Mouse (Mus musculus) urinary bladder, postnatal 10 days (tissue): ENCODE results near the gene Tomm40l.

Experiments
- DNase-seq: peaks from one replicate; pipeline ENCODE4 v3.0.0; 2022; ENCODE audit warnings: low spot score

Gene Tomm40l

GRCm38 (mm10) chr1:171222238-171223155, at the start of gene Tomm40l:
Gene Tomm40l (minus strand): TSS chr1:171222514.
- peak; percentile 40 for DNase-seq

DNA sequence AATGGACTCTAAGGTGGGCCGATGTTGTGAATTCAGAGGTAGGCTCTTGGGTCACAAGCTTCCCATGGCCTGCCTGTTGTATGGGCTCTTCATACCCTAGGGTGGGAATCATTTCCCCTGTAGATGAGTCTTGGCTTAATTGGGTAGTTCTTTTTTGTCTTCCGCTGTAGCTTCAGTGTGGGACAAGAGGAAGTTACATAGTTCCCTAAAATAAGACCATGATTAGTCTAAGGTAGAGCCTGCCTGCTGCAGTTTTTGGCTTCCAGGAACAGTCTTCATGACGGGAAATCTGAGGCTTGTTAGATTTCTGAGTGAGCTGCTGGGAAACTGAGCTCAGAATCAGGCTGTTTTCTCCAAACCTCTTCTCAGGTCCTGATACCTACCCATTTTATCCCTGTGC, 49.8 kb upstream of the Tomm40l start:
- no peak for DNase-seq

- DNase-seq, result no peak
These were observed 49.3 kb upstream of the Tomm40l start for GRCm38 (mm10) chr1:171271622-171272021.

- no peak for DNase-seq
These were observed 48.9 kb upstream of the Tomm40l start for GRCm38 (mm10) chr1:171271196-171271595.

DNA sequence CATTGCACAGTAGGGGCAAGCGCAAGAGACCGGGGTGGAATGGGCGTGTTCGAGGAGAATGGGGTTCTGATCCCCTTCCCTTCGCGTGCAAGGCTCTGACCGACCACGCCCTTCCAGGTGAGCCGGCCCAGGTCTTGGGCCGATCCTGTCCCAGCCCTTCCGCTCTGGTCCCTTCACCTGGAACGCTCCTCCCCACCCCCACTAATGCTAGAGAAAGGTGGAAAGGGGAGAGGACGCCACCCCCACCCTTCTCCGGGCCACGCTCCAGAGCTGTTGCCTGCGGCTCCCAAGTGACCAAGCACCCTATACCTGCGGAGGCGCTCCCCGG, 48.2 kb upstream of the Tomm40l start:
- DNase-seq, result no peak

DNA sequence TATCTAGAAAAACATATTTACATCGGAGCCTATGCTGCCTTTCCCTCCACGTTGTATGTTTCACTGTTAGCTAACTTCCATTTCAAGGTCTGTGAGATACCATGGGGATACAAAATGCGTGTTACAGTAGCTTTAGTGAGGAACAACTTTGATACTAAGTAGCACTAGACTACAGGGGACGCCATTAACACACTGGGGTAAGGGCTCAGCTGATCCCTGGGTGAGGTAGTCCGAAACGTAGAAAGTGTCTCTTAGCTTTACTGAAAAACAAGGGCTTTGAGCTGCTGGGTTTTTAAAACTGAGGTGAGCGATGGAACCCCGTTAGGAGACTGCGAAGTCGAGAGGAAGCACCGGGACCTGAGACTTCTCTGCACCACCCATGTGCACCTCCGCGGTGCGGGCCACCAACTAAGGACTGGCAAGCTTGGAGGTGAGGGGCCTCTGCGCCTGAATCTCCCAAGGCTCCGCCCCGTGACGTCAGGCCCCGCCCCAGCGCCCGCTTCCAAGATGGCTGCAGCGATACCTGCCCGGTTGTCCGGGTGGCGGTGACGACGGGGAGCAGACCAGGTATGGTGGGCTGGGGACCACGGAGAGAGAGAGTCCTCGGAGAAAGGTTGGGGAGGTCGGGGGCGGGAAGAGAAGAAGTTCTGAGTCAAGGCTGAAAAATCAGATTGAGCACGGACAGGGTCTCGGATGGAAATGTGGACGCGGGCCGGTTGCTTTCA, 47.7 kb upstream of the Tomm40l start, which contains the start of gene B4galt3:
Gene B4galt3 (plus strand): TSS at position 481 of the 725 bp plus-strand sequence.
- peak; percentile 94 for DNase-seq

GRCm38 (mm10) chr1:171268341-171268740, 46.0 kb upstream of the Tomm40l start:
- no peak for DNase-seq

DNA sequence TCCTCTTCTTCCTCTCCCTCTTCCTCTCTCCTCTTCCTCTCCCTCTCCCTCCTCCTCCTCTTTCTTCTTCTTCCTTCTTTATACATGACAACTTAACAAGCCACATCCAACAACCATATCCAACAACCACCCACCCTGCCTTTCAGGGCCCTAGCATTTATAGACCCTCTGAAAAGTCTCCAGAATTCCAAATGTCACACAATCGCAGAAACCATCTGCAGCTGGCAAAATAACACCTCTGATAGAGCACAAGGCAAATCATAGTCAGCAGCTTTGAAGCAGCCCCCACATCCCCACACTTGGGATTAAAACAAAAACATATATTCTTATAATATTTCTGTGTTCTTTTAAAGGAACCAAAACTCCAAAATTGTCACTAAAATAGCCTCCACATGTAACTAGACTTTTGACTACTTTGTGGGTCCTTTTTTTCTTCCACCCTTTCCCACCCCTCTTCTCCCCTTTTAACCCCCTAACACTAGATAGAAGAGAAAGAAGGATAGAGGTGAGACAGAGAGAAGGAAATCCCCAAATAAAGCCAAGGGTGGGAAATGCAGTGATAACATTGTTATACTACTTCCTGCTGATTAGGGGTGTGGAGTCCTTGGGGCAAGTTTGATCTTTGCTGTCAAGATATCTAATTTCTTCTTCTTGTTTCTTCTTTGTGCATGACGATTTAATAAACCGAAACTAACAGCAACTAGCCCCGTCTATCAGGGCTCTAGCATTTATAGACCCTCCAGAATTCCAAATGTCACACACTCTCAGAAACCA, 43.8 kb upstream of the Tomm40l start:
- no peak for DNase-seq

GRCm38 (mm10) chr1:171263666-171264461, 41.5 kb upstream of the Tomm40l start:
- no peak for DNase-seq

DNA sequence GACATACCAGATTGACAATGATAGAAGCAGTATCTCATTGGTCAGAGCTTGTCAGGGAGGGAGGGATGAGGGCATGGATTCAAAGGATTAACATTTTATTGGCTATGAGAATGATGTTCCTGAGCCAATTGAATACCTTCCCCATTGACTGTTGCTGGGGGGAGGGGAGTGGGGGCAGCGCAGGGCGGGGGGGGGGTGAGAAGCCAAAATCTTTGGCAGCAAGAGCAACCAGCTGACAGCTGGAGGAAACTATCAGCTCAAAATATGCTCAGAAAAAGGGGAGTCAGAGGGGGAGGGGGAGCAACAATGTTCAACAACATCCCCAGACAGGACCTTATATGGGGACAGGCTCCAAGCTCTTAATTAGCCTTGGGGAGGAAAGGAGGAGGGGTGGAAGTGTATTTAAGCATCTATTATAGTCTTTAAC, 40.9 kb upstream of the Tomm40l start:
- DNase-seq, result no peak

DNA sequence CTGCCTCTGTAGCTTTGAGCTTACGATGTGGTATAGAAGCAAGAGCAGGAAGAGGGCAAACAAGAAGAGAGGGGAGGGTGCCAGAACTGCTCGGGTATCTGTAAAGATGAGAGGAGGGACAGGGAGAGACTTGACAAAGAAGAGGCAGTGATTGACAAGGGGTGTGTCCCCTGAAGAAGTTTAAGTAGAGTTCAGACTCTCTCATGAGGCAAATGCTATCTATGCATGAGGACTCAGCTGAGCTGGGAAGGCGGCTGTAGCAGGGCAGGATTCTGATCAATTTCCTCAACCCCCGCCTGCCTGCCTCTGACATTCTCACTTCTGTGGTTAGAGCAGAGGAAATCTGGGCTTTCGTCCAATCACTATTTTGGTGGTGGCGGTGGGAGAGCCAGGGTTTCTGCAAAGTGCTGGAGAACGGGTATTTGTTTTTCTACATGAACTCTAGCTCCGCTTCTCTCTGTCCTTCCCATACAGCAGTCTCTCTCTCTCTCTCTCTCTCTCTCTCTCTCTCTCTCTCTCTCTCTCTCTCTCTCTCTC, 40.3 kb upstream of the Tomm40l start:
- DNase-seq, result no peak

DNA sequence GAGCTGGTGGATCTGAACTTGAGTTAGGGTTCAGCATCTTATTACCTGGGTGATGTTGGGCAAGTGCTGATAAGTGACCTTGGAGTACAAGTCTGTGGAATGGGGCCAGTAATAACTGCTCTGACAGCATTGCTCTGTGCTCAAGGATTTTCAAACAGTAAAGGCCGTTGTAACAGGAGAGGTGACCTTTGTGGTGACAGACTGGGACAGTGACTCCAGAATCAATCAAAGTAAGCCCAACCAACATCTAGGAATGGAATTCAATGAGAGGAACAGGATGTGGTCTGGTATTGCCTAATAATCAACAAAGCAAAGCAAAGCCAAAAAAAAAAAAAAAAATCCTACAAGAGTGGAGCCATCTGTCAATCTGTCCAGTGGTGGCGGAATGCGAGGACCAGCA, 38.0 kb upstream of the Tomm40l start:
- DNase-seq, result no peak

DNA sequence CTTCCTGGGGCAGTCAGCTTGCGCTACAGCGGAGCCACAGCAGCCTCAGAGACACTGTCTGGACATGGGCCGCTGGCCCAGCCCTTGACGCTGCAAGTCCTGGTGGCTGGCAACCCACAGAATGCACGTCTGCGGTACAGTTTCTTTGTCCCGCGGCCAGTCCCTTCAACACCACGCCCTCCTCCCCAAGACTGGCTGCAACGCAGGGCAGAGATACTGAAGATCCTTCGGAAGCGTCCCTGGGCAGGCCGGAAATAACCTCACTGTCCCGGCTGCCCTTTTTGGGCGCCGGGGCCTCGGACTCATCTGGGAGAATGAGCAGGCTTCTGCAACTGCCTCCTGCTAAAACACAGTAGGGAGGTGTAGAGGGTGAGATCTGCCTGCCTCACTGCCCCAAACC, 36.6 kb upstream of the Tomm40l start:
- DNase-seq, result no peak

GRCm38 (mm10) chr1:171257781-171258180, 35.5 kb upstream of the Tomm40l start:
- no peak for DNase-seq

- no peak for DNase-seq
These were observed 34.7 kb upstream of the Tomm40l start for GRCm38 (mm10) chr1:171256937-171257548.

DNA sequence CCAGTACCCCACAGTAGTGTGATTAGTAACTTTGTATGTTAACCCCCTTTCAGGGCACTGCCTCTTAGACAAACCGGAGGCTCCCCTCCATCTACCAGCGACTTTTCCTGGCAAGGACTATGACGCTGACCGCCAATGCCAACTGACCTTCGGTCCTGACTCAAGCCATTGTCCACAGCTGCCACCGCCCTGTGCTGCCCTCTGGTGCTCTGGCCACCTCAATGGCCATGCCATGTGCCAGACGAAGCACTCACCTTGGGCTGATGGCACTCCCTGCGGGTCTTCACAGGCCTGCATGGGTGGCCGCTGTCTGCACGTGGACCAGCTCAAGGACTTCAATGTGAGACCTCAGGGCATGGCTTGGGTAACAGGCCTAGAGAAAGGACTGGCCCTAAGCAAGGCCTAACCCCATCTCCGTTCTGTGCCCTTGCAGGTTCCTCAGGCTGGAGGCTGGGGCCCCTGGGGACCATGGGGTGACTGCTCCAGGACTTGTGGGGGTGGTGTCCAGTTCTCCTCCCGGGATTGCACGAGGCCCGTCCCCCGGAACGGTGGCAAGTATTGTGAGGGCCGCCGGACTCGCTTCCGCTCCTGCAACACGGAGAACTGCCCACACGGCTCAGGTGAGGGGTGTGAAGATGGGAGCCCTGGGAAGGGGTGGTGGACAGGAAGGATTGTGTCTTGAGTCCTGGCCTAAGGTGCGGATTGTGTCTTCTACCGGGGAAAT, 33.9 kb upstream of the Tomm40l start:
- DNase-seq, result no peak

- DNase-seq, result no peak
These were observed 30.1 kb upstream of the Tomm40l start for GRCm38 (mm10) chr1:171252415-171252814.

DNA sequence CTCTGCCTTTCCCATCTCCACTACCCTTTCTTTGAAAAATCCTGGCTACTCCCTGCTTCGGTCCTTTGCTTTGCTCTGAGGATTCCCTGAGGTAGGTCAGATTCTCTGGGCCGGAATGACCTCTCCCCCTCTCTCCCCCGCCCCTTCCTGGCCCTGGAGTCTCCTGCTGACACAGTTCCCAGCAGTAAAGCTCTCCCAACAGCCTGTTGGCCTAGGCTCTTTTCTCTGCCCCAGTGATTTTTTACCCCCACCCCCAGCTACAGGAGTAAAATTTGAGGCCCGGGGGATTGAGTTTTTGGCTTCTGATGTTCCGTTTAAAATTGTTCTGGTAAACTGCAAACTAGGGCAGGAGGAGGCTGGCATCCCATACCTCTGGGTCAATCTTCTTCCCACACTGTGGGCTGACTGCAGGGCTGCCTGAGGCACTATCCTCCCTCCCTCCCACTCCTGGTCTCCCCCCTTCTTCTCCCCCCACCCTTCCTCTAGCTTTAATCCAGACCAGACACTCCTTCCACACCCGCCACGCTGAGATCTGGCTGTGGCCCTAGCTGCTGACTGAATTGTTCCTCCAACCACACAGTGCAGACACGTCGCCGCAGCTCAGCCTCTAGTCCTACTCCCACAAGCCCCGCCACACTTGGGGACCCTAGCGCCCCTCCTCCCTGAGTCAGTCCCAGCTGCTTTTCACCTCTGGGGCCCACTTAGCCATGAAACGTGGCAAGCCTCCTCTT, 29.4 kb upstream of the Tomm40l start:
- DNase-seq, result no peak
